17 mouse cellular contexts compared by ENCODE assay signal in the genomic region with DNA sequence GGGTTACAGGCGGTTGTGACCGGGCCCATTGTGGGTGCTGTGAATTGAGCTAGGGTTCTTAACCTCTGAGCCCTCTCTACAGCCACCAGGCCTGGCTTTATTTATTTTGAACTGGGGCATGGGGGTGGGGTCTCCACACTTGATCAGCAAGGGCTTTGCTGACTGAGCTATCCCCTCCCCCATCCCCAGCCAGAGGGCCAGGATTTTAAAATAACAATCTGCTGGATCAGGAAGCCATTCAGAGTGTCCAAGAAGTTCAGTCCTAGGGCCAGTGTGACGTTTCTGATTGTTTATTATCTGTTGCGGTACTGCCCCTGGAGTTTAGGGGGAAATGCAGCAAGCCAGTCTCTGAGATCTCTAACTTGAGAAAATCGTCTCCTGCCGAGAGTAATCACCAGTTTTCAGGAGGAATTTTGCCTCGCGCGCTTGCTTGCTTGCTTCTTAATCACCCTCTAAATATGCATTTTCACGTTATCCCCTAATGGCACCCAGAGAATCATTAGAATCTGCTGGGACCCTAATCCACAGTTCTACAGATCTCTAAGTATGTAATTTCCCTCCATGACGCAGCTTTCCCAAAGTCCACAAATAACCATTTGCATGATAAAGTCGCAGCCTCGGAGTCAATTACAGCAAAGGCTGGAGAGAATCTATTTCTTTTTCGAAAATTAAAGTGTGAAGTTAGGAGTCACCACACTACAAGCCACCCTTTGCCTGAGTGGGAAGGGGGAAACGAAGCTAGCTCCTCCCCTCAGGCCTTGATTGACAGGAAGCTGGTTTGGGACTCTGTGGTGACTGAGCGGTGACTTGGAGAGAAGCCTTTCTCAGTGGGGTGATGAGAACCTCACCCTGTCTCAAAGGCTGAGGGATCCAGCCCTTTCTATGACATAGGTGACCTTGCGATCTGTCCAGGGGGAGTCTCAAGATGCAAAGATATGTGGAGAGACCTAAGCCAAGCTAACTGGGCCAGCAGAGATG.
DNase-seq lines count a peak whose midpoint lies in the region; ATAC-seq and TF ChIP-seq lines count a peak whose summit lies in the region.
"Had no signal": no experiment of that assay in that cellular context is flagged by ENCODE, and none has a peak within 500 bp of the region (broad histone marks: within the 10 kb centered on the region; RNA-seq: fewer than 3 reads in every experiment).

No protein-coding gene starts in this region.

- no peaks in the 10 kb centered on the region for H3K4me1 ChIP-seq in kidney, postnatal 0 days (replicated peaks; ENCODE audit: insufficient read depth, low read length)
- H3K4me1 ChIP-seq in midbrain, embryonic 12.5 days, result peaks cover 10% of the 10 kb centered on the region
- H3K4me1 ChIP-seq: heart, embryonic 15.5 days; liver, embryonic 15.5 days had no signal

- no peak for TF ChIP-seq CTCF in kidney, postnatal 0 days (IDR thresholded peaks at IDR 0.05; ENCODE audit: low read depth)

- H3K27me3 ChIP-seq in kidney, postnatal 0 days (ENCODE audit: insufficient read depth, low read length), result no peaks in the 10 kb centered on the region
- no peaks in the 10 kb centered on the region for H3K27me3 ChIP-seq in midbrain, embryonic 12.5 days
- H3K27me3 ChIP-seq: heart, embryonic 15.5 days; limb, embryonic 12.5 days; liver, embryonic 15.5 days; stomach, embryonic 15.5 days had no signal

- no peak overlapping the region for H3K9ac ChIP-seq in kidney, postnatal 0 days (ENCODE audit: low read depth, low read length)
- H3K9ac ChIP-seq in midbrain, embryonic 12.5 days (replicated peaks), result no peak overlapping the region
- H3K9ac ChIP-seq: heart, embryonic 15.5 days; limb, embryonic 12.5 days; liver, embryonic 15.5 days; stomach, embryonic 15.5 days had no signal

- no peak overlapping the region for H3K4me3 ChIP-seq in kidney, postnatal 0 days (replicated peaks; ENCODE audit: low read depth, low read length)
- no peak overlapping the region for H3K4me3 ChIP-seq in midbrain, embryonic 12.5 days
- H3K4me3 ChIP-seq: heart, embryonic 15.5 days; limb, embryonic 12.5 days; liver, embryonic 15.5 days; stomach, embryonic 15.5 days had no signal

- H3K27ac ChIP-seq in kidney, postnatal 0 days, result no peak overlapping the region
- no peak overlapping the region for H3K27ac ChIP-seq in midbrain, embryonic 12.5 days (replicated peaks)
- H3K27ac ChIP-seq: heart, embryonic 15.5 days; limb, embryonic 12.5 days; liver, embryonic 15.5 days; stomach, embryonic 15.5 days had no signal

- H3K9me3 ChIP-seq in kidney, postnatal 0 days (replicated peaks; ENCODE audit: low read length), result no peaks in the 10 kb centered on the region
- no peaks in the 10 kb centered on the region for H3K9me3 ChIP-seq in midbrain, embryonic 12.5 days
- H3K9me3 ChIP-seq: heart, embryonic 15.5 days; limb, embryonic 12.5 days; liver, embryonic 15.5 days; stomach, embryonic 15.5 days had no signal

- 54% methylated on average over 17 of the region's 17 CpGs for WGBS in kidney, postnatal 0 days
- WGBS in midbrain, embryonic 12.5 days, result 30% methylated on average over 17 of the region's 17 CpGs

- DNase-seq in kidney, postnatal 0 days (ENCODE audit: low spot score), result peak; percentile 9
- no peak for DNase-seq in kidney, adult 11 months
- peak; percentile 51 for DNase-seq in ZHBTc4 (ENCODE audit: low read depth, low spot score)
- DNase-seq in embryo, embryonic 11 days, result peak; percentile 25
- no peak for DNase-seq in adrenal gland, postnatal 25 days
- DNase-seq in adrenal gland, postnatal 4 days (ENCODE audit: low spot score in 2 of 2), result no peak
- DNase-seq in kidney, adult 8-10 months, result no peak
- DNase-seq: cerebellum, adult 8-10 months; kidney, postnatal 36 days; layer of hippocampus, postnatal 36 days; retina, postnatal 1 day; thymus, postnatal 36 days had no signal

- no peaks in the 10 kb centered on the region for H3K36me3 ChIP-seq in kidney, postnatal 0 days (ENCODE audit: insufficient read depth, low read length)
- no peaks in the 10 kb centered on the region for H3K36me3 ChIP-seq in midbrain, embryonic 12.5 days
- H3K36me3 ChIP-seq: heart, embryonic 15.5 days; limb, embryonic 12.5 days; liver, embryonic 15.5 days; stomach, embryonic 15.5 days had no signal

- ATAC-seq in kidney, postnatal 0 days (replicated peaks; ENCODE audit: low FRiP score, low read depth), result no peak
- ATAC-seq in midbrain, embryonic 12.5 days (ENCODE audit: low FRiP score, low read depth), result no peak

- H3K4me2 ChIP-seq in kidney, postnatal 0 days (ENCODE audit: low read length), result no peak overlapping the region
- H3K4me2 ChIP-seq in midbrain, embryonic 12.5 days (replicated peaks), result 0 out of 2 replicates have a peak overlapping the region, but pooled peaks have one; percentile 12
- H3K4me2 ChIP-seq: heart, embryonic 15.5 days; limb, embryonic 12.5 days; liver, embryonic 15.5 days; stomach, embryonic 15.5 days had no signal

Comparison
In these comparisons a context has a peak if more than half of its experiments do, and no peak if none do; other contexts are left out.
1. DNase-seq: peak in kidney, postnatal 0 days (single experiment), ZHBTc4 (single experiment) and embryo, embryonic 11 days (single experiment); none in kidney, adult 11 months (single experiment), adrenal gland, postnatal 25 days (single experiment), adrenal gland, postnatal 4 days (0 of 2) and kidney, adult 8-10 months (0 of 2).